Mouse (Mus musculus): ENCODE measurements at regions not wholly inside any gene's neighbourhood (a gene's known extent, or its start where the extent isn't known, plus 50 kb on each side); places are given as distances from the start of the nearest gene placed in this dataset.
"Not testable (repeated sequence)": the region's sequence is repeated elsewhere in the genome, so short reads cannot be mapped to it uniquely, and the experiment has no call there.

DNA sequence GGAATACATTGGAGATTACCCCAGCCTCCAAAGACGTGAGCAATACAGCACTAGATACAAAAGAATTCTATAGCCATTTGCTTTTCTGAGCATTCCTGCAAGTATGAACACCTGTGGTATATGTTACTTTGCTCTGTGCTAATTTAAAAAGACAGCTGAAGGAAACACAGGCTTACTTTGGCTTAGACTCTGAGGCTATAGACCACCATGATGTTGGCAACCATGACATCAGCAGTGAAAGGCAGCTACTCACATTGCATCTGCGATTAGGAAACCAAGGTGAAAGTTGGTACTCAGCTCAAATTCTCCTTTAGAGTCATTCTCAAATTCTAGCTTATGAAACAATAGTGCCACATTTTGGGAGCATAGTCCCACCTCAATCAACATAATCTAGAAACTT is 451.4 kb upstream of the Tbl1xr1 start:
- DNase-seq (ENCODE audit: low spot score in 2 of 2): no peak

DNA sequence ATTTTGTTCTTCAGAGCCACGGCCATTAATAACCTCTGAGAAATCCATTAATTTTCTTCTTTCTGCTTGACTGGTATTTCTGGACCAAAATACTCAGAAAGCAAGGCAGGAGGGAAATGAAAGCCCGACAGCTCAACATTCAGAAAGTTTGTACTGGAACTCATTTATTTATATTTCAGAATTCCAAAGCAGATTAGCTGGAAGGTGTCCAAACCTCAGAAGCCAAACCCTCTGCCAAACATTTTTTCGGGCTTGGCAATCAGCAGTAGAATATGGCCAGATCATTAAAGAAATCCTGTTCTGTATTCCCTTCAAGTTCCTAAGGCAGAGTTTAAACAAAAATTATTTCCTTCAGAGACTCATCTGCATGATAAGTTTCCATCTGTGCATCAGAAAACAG is 450.4 kb upstream of the Tbl1xr1 start:
- DNase-seq (ENCODE audit: low spot score in 2 of 2): no peak

DNA sequence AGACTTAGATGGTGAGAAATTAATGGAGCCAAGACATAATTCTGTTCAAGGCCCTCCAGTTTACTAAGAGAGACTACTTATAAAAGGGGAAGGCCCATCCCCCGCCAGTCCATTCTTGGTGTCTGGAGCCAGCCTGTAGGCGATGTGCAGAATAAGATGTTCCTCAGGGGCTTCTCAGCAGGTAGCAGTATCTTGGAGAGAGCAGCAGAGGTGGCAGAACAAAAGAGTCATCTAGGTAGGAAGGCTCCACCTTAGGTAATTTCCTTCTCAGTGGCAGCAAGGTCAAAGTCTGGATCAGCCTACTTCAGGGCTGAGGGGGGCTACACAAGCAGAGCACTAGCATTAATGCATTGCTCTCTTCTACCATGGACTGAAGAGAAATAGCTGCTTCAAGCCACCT is 449.4 kb upstream of the Tbl1xr1 start:
- DNase-seq (ENCODE audit: low spot score in 2 of 2): not testable (repeated sequence)

DNA sequence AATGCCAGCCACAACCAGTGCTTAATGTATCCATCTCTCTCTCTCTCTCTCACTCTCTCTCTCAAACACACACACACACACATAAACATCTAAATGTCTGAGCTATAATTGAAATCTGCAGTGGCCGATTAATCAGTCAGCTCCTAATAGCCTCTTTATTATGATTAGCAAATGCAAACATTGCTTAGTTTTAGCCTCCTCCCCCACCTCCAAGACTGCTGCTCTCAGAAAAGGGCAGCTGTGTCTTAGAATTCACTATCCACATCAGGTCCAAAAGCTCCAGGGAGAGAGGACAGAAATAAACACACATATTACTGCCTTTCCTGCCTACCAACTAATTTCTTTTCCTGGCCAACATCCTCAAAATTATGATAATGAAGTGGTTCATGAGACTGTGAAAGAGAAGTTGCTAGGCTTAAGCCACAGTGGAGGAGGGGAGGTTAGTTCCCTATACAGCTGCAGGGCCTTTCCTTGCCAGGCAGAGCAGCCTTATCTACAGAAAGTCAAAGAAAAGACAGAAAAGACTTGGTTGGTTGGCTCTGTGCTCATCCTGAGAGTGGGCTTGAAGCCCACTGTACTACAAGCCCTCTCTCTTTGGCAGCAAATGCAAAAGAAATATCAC is 442.7 kb upstream of the Tbl1xr1 start:
- peak in 1 of 2 experiments; percentile 14 for DNase-seq (ENCODE audit: low spot score in 2 of 2)

DNA sequence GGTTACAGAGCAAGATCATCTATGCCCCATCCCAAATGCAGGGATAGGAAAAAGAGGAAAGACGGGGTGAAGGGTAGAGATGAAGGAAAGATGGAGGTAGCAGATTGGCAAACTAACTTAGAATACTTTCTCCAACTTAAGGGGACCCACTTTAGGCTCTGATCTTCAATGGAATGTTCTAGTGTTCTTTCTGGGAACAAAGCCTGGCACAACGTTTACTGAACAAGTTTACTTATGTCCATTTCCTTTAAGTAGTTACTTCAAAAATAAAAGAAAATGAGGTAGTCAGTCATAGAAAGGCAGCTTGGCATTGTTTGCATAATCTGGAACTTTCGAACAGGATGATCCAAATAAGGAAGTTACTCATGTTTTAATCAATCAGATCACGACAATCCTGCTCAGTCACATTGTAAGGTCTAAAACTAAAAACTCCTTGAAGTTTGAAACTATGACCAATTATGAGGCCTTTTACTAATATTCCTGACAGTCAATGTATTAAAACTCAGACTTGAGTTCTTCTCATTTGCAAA is 441.7 kb upstream of the Tbl1xr1 start:
- no peak for DNase-seq (ENCODE audit: low spot score in 2 of 2)

DNA sequence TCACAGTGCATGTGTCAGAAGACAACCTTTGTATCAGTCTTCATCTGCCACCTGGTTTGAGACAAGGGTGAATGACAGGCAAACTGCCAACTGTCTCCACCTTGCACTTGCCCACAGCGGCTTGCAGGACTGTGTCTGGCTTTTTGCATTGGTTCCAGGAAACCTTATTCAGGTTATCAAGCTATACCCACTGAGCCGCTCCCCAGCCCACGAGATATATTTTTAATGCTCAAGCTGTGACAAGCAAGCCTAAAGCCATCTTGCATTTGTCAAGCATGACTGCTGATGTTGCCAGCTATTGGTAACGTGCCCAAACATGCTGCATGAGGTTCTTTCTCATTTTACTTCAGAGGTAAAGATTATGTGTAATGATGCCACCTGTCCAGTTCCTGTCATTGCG is 437.6 kb upstream of the Tbl1xr1 start:
- DNase-seq (ENCODE audit: low spot score in 2 of 2): no peak

DNA sequence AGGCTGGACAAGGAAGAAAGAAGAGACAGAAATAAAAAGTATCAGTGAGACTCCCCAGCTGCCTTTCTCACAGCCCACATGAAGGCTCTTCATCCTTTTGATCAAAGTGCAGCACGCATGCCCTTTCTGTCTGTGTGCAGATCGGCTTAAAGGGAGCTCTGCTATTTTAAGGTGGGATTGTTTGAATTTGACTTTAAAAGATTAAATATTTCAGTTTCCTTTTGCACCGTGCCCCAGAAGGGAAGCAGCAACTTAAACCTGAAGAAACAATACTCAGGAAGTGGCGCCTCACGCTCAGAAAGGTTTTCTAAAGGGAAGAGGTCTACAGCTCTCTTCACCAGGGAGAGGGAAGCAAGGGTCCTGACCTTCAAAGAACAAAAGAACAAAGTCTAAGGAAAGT is 436.9 kb upstream of the Tbl1xr1 start:
- no peak for DNase-seq (ENCODE audit: low spot score in 2 of 2)

DNA sequence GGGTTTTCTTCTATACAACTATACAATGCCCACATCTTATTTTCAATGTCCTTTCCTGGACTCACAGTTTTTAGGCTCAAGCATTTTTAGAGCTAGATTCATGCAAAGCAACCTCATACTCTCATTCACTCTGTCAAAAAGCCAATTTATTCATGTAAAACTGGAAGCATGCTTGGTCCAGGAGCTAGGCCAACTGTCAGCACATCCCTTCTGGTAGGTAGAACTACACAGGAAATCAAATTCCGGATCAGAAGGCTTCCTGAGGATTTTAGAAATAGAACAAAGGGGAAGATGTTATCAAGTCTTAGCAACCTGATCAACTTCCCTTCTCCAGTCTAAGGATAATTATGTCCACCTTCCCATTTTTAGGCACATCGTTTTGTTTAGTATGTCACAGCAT is 432.4 kb upstream of the Tbl1xr1 start:
- no peak for DNase-seq (ENCODE audit: low spot score in 2 of 2)

DNA sequence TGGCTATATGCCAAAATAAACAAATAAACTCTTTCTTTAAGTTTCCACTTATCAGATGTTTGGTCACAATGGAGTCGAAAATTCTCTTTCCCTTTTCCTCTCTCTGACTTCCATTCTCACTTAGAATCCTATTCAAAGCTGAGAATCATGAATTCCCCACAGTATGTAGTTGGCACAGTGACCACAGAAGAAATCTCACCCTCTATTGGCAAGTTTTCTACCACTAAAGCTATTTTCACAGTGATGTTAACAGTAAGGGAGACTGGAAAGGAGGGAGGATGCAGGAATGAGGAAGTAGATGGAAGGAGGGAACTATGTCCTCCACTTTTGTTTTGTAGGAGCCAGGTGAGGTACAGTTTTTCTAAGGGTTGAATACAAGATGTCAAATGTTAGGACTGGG is 431.2 kb upstream of the Tbl1xr1 start:
- no peak for DNase-seq (ENCODE audit: low spot score in 2 of 2)

DNA sequence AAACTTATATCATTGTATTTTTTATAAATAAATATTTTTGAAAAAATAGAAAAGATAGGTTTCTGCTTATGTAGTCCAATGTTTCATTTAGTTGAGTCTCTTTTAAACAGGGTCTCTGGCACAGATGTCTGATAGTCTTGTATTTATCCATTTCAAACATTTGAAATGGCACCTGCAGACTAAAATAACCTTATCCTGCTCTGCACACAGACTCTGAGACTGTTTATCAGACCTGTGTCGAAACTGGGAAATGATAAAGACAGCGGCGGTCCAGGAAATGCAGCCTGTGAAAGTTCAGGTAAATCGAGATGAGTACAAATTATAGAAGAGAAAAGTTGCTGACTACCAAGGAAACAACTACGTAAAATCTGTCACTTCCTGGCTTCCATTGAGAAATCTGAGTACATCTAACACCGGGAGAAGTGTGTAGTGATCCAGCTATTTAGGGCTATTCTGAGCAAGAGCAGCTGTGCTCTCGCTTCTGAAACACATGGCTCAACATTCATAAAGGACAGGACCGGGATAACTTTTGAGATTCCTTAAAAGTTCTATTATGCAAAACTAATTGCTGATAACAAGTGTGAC is 426.5 kb upstream of the Tbl1xr1 start:
- no peak for DNase-seq (ENCODE audit: low spot score in 2 of 2)

DNA sequence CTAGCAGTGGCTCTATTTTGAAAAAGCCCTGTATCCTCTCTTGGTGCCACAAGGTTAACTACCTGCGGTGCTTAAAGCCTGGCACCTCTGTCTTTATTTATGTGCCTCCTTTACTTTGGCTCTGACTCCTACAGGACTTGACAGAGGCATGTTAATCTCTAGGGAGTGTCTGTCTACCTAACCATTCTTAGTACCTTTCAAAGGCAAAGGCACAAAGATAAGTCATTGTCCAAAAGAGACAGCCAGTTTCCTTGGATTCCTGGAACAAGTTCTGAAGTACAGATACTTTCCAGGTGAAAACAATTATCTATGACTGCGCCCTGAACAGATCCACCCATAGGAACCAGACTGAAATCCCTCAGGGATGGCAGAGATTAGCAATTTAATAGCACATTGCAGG is 421.2 kb upstream of the Tbl1xr1 start:
- no peak for DNase-seq (ENCODE audit: low spot score in 2 of 2)

DNA sequence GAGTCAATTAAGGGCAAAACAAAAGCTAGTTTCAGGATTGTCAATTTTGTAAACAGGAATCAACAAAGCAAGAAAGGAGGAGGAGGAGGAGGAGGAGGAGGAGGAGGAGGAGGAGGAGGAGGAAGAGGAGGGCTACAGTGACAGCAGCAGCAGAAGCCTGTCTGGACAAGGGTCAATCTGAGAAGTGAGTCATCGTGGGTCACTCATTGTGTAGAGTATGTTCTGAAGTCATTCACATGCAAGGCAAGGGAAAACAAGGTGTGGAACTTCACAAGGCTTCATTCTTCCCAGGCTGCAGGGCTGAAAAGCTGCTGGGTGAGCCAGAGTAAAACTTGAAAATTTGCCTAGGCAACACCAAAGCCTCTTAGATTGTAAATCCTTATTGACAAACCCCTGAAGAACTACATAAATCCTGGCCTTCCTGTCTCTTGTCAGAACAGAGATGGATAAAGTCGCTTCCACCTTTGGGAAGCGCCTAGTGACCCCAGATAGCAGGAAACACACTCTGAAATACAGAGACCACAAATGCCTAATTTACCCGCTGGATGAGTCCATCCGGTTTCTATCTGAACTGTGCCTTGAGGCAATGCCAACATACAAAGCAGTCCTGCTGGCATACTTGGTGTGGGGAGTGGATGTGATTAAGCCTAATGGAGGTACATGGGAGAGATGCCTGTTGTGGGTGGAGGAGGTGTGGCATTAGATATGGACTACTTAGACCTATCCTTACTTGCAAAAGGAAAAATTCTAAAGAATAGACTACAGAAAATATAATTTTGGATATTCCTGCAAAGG is 408.9 kb upstream of the Tbl1xr1 start:
- DNase-seq (ENCODE audit: low spot score in 2 of 2): no peak

DNA sequence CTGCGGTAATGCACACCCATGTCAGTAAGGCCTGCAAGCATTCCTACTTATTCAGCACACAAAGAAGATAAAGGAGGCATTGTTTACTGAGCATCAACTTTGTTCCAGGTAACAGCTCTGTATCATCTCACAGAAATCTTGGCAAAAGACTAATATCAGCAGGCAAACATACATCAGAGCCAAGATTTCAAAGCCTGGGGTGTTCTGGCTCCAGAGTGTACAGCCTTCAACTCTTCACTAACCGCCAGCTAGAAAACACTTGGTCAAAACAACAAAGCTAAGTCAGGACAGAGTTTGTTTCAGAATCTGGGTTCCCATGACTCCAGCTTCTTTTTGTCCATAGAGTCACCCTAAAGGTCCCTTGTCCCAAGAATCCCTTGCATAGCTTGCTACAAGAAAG is 404.6 kb upstream of the Tbl1xr1 start:
- no peak for DNase-seq (ENCODE audit: low spot score in 2 of 2)

DNA sequence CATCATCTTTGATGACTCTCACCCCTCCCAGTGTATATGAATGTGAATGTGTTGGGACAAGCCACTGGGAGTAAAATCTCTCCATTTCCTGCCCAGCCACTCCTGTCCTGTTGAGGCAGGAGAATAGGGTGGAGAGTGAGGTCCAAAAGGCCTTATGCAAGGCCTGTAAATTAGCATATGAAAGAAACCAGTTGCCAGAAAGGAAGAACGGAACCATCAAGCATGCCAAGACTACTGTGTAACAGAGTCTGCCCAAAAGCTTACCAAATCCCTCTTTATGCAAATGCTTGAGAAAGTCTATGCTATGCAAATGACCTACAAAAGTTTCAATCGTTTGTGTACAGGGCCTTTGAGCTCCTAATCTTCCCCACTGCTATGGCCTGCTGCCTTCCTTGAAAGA is 404.0 kb upstream of the Tbl1xr1 start:
- no peak for DNase-seq (ENCODE audit: low spot score in 2 of 2)

DNA sequence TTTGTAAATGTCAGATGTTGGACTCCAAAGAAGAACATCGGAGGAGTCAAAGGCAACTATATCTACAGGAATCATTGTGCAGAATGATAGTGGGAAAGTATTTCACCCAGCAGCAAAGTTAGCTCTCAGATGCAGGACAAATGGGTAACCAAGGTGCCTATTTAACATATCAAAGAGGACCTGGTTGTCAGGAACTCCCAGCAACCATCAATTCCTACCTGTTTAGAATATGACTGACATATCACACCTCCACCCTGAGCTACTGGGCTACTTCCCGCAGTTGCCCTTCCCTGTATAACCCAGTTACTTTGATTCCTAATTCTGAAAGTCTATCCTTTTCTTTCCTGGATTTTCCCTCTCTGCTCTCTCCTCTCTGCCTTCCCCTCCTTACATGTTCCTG is 403.0 kb upstream of the Tbl1xr1 start:
- no peak for DNase-seq (ENCODE audit: low spot score in 2 of 2)

DNA sequence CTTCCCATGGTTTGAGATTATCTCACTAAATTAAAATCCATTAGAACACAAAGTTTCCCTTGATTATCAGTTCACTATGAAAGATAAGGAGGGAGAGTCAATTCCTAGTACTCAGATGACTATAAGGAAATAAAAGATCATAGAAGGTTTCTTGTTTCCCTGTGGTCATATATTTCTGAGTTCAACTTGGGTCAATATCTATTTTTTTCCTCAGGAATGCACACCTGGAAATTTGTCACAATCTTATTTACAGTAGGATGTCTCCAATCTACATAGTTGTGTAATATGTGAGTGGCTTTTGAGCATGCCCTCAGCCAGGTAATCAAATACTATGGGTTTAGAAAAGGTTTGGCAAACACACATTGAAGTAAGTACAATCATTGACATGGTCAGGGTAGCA is 398.2 kb upstream of the Tbl1xr1 start:
- no peak for DNase-seq (ENCODE audit: low spot score in 2 of 2)

DNA sequence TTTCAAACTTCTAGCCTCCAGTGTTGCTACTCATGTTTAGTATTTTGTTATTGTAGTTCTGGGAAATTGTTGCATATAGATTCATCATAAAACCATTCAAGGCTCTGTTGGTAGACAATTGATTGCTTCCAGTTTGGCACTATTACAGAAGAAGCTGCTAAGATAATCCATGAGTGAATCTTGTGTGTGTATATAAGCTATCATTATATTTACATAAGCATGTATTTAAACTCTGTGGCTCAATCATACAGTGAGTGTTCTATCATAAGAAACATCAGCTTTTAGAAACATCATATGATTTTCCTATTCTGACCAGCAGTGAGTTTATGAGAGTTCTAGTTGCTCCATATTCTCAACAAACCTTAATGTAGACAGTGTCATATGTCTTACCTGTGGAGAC is 397.7 kb upstream of the Tbl1xr1 start:
- no peak for DNase-seq (ENCODE audit: low spot score in 2 of 2)

DNA sequence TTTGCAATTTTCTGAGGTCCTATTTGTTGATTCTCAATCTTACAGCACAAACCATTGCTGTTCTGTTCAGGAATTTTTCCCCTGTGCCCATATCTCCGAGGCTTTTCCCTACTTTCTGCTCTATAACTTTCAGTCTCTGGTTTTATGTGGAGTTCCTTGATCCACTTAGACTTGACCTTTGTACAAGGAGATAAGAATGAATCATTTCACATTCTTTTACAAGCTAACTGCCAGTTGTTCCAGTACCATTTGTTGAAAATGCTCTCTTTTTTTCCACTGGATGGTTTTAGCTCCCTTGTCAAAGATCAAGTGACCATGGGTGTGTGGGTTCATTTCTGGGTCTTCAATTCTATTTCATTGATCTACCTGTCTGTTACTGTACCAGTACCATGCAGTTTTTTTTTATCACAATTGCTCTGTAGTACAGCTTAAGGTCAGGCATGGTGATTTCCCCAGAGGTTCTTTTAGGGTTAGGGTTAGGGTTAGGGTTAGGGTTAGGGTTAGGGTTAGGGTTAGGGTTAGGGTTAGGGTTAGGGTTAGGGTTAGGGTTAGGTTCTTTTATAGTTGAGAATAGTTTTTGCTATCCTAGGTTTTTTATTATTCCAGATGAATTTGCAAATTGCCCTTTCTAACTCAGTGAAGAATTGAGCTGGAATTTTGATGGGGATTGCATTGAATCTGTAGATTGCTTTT is 378.3 kb upstream of the Tbl1xr1 start:
- not testable (repeated sequence) for DNase-seq (ENCODE audit: low spot score in 2 of 2)

DNA sequence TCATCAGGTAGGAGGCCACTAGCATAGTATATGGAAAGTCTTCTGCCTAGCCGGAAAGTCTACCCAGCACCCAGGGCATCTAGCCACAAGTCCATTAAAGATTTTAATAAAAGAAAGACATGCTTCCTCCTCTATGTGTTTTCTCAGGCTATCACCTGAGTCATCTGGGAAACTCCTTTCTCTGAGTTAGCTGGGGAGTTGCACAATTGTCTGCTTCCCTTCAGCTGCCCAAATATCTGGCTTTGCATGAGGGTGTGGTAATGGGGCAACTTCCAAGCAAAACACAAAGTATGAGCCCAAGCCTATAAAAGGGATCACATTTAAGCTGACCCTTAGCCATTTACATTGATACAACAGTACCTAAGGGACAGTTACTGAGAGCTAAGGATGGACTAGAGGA is 376.9 kb upstream of the Tbl1xr1 start:
- DNase-seq (ENCODE audit: low spot score in 2 of 2): no peak

DNA sequence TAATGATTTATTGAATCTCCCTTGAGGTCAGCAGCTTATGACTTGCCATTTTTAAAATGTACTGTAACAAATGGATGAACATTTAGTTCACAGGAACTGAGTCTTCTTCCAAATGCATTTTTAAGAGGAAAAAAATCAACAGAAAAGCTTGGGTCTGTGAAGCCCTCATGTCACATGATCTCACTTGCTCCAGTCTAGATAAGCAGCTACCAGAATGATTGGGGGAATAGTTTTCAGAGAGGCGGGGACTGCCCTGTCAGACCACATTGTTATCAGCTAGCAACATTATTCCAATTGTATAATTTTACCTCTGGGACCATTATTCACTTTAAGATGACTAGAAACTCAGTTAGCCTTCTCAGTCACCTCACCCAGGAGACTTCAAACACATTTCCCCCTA is 376.1 kb upstream of the Tbl1xr1 start:
- no peak for DNase-seq (ENCODE audit: low spot score in 2 of 2)

DNA sequence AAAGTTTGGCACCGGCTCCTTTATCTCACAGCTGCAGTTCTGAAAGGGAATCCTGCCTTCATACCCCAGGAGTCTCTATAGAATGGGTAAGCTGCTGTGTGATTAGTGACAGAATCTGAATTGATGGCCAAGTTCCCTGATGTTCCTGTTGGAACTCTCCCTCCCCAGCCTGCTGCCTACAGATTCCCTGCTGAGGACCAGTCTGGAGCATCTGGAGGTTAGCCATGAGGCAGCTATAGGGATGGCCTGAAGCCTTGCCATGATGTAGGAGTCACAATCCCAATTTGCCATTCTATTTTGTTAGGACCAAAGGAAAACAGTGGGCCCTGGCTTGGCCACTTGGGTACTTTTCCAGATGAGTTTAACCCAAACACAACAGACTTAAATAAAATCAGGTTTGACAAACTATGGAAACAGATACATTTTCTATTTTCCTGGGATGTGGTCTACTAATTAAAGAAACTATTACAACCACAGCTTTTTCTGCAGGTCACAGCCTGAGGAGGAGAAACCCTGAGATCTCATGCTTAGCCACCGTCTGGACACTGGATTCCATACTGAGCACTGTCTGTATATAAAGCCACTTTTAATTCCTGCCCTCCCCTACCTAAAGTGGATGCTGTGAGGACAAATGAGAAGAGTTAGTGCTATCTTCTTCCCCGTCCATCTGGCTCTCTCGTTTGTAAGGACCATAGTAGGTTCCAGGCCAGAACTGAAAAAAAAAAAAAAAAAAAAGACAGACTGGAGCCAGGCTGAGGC is 349.5 kb upstream of the Tbl1xr1 start:
- DNase-seq (ENCODE audit: low spot score in 2 of 2): no peak

DNA sequence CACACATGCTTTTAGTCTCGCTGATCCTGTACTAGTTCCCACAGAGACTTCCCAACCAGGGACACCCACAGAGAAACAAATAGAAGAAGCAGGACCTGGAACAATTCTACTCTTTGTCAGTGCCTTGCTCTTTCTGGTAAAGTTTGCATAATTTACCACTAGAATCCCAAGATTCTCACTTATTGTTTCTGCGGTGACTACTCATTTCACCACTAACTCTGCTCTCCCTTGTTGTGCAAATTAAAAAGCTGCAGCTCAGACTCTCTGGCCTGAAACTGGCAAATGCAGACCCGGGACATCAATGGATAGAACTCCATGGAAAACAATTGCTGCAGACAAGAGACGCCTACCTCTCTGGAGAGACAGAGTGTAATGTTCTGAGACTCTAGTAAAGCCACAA is 348.4 kb upstream of the Tbl1xr1 start:
- DNase-seq (ENCODE audit: low spot score in 2 of 2): no peak

All from spleen, postnatal 10 days (tissue).